Mouse (Mus musculus) limb, embryonic 10.5 days (tissue): ENCODE measurements around the gene Ppp4c. TPM values are rescaled to one million over a fixed set of nuclear protein-coding genes. Genes with fewer than 3 reads are reported as not detected.
"Not testable (repeated sequence)": the region's sequence is repeated elsewhere in the genome, so short reads cannot be mapped to it uniquely, and the experiment has no call there.

Experiments used
- DNase-seq: peaks from one replicate; pipeline ENCODE4 v3.0.0-alpha.2; 2017; ENCODE audit warnings: low spot score
- H3K27ac ChIP-seq: fragments of 300-500 bp; sonication (generic); 2 replicates; pipeline ENCODE4 v1.5.1; 2016; ENCODE audit warnings: mild to moderate bottlenecking
- H3K27me3 ChIP-seq: fragments of 300-500 bp; sonication (generic); 2 replicates; pipeline ENCODE4 v1.6.1; 2016; ENCODE audit warnings: low read depth, mild to moderate bottlenecking; ENCODE audit not compliant: poor library complexity, severe bottlenecking
- H3K36me3 ChIP-seq: fragments of 300-500 bp; sonication (generic); 2 replicates; pipeline ENCODE4 v1.6.1; 2016; ENCODE audit warnings: mild to moderate bottlenecking, moderate library complexity
- H3K4me1 ChIP-seq: fragments of 300-500 bp; sonication (generic); 2 replicates; pipeline ENCODE4 v1.6.1; 2016
- H3K4me3 ChIP-seq: fragments of 300-500 bp; sonication (generic); 2 replicates; pipeline ENCODE4 v1.5.1; 2016; ENCODE audit warnings: mild to moderate bottlenecking, moderate library complexity
- H3K9me3 ChIP-seq: fragments of 300-500 bp; sonication (generic); replicated peaks from 2 replicates; pipeline ENCODE4 v1.6.1; 2016; ENCODE audit warnings: mild to moderate bottlenecking
- WGBS: fragments of 180-500 bp; shearing (Covaris S2); methylation state at CpG from one replicate; pipeline ENCODE4 v1.1.7; 2016; 5-methylcytosine and 5-hydroxymethylcytosine counted together
- polyA plus RNA-seq: library from polyadenylated mRNA; unstranded; fragments of >200 nt; fragmentation: Nextera tagmentation; extraction: Ambion mirVana; gene quantifications from 2 replicates; pipeline ENCODE4 v1.2.1, GENCODE M21; 2016

The Ppp4c gene
- polyA plus RNA-seq, 1 experiment from 2014 or later, result 450 TPM

DNA sequence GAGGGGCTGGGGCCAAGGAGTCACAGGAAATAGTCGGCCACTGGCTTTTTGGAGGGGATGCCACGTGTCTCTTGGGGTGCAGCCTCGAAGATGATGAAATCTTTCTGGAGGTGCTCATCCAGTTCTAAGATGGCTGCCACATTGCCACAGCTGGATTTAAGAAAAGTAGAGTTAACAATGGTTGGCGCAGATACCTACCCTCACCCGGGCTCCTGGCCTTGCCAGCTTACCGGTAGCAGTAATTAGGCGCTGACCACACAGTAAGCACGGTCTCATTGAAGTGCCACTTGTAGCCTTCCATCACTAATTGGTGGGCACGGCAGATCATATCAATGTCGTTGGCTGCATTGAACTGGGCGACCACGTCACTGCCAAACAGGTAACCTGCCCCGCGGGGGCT is 6.2 kb downstream of the Ppp4c start:
- H3K36me3 ChIP-seq, result peaks cover 83% of the 10 kb centered on the region
- 91% methylated on average over 14 of the region's 14 CpGs for WGBS

GRCm38 (mm10) chr7:126785056-126785455 is 7.2 kb downstream of the Ppp4c start:
- H3K36me3 ChIP-seq, result peaks cover 73% of the 10 kb centered on the region
- H3K4me3 ChIP-seq, result no peak overlapping the region
- no peak for DNase-seq
- H3K27me3 ChIP-seq, result no peaks in the 10 kb centered on the region
- no peaks in the 10 kb centered on the region for H3K9me3 ChIP-seq
- 41% methylated on average over 4 of the region's 4 CpGs for WGBS
- peaks cover 31% of the 10 kb centered on the region for H3K4me1 ChIP-seq
- H3K27ac ChIP-seq, result no peak overlapping the region

More for the DNA sequence above, 6.2 kb downstream of the Ppp4c start:
- DNase-seq, result no peak
- H3K27me3 ChIP-seq, result no peaks in the 10 kb centered on the region
- H3K4me1 ChIP-seq, result peaks cover 29% of the 10 kb centered on the region
- no peak overlapping the region for H3K4me3 ChIP-seq
- H3K9me3 ChIP-seq, result no peaks in the 10 kb centered on the region
- H3K27ac ChIP-seq, result no peak overlapping the region

GRCm38 (mm10) chr7:126784469-126784868 is 7.8 kb downstream of the Ppp4c start:
- Histone ChIP-seq H3K4me1 (peaks cover 37% of the 10 kb centered on the region), H3K27me3 (no peaks in the 10 kb centered on the region), H3K9me3 (no peaks in the 10 kb centered on the region), H3K36me3 (peaks cover 67% of the 10 kb centered on the region), H3K4me3 (no peak overlapping the region), H3K27ac (no peak overlapping the region)
- WGBS, result 70% methylated on average over 7 of the region's 7 CpGs
- no peak for DNase-seq

DNA sequence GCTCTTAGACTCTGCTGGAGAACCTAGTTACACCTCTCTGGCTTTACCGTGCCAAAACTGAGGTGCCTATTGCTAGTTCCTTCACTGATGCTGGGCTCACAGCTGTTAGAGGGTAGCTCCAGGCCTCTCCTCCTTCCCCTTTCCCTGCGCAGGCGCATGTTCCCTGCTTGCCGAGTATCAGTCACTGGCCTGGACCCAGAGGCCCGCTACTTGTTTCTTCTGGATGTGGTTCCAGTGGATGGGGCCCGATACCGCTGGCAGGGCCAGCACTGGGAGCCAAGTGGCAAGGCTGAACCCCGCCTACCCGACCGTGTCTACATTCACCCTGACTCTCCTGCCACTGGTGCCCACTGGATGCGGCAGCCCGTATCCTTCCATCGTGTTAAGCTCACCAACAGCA is 9.6 kb downstream of the Ppp4c start:
- Histone ChIP-seq H3K36me3 (peaks cover 60% of the 10 kb centered on the region), H3K27me3 (no peaks in the 10 kb centered on the region), H3K27ac (no peak overlapping the region), H3K4me1 (peaks cover 47% of the 10 kb centered on the region), H3K4me3 (no peak overlapping the region), H3K9me3 (no peaks in the 10 kb centered on the region)
- 79% methylated on average over 13 of the region's 13 CpGs for WGBS
- no peak for DNase-seq

DNA sequence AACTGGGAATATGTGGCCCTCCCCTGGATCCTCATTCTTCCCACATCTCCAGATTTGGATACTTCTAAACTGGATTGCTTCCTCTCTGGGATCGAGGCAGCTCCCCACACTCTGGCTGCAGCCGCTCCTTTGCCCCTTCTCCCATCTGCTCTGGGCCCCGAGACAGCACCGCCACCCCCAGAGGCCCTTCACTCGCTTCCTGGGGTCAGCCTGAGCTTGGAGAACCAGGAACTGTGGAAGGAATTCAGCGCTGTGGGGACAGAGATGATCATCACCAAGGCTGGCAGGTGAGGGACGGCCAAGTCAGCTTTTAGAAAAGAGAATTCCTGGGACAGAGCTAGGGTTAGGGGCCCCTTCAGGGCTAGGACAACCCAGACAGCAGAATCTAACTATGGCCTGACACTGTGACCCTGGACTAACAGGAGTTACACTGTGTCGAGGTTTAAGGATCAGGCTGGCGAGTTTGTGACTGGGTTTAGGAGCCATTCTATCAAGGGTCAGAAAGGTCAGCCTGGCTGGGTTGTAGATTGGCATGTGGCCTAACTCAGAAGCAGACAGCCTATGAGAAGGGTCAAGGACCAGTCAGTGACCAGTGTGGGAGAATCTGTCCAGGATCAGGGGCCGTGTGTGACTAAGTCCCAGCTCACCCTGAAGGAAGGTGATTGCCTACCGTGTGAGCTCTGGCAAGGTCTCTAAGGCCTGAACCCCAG is 10.5 kb downstream of the Ppp4c start:
- no peaks in the 10 kb centered on the region for H3K9me3 ChIP-seq
- H3K27me3 ChIP-seq, result no peaks in the 10 kb centered on the region
- peaks cover 52% of the 10 kb centered on the region for H3K36me3 ChIP-seq
- DNase-seq, result no peak
- 23% methylated on average over 11 of the region's 11 CpGs for WGBS
- peak overlapping the region; percentile 57 for H3K4me3 ChIP-seq
- H3K4me1 ChIP-seq, result peaks cover 56% of the 10 kb centered on the region
- H3K27ac ChIP-seq, result peak overlapping the region; percentile 82

DNA sequence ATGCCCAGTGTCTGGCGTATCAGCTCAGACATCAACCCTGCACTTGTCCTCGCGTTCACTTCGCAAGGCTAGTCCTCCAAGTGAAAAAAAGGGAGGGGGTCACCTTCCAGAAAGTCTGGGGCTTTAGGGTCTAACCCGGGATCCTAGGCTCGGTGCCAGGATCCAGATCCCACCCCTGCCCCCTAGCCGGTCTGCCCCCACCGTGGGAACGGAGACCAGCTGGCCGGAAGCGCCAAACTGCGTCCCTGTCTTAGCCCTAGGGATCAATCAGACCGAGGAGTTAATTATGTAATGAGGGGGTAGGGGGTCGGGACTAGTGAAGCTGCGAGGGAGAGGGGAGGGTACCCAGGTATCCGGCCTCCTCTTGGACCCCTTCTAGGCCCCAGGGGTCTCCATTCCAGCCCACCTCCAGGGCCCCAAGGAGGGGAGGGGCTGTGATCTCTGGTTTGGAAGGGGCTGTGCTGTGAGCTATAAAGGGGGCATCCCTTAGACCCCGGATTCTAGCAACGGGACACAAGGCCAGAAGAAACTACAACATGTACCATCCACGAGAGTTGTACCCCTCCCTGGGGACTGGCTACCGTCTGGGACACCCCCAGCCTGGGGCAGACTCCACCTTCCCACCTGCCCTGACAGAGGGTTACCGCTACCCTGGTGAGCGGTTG is 11.2 kb downstream of the Ppp4c start, which contains the start of gene Tbx6:
Gene Tbx6, plus strand, starts transcription at position 513 of the 665 bp plus-strand sequence.
- peak; percentile 61 for DNase-seq
- Histone ChIP-seq H3K4me3 (peak within 1 kb of the TSS; percentile 57), H3K36me3 (peaks cover 44% of the 10 kb centered on the region), H3K9me3 (no peaks in the 10 kb centered on the region), H3K27ac (peak within 1 kb of the TSS; percentile 82), H3K27me3 (no peaks in the 10 kb centered on the region), H3K4me1 (peaks cover 63% of the 10 kb centered on the region)
- WGBS, result 5% methylated on average over 22 of the region's 22 CpGs

GRCm38 (mm10) chr7:126779983-126780970 is 12.0 kb downstream of the Ppp4c start:
- peak overlapping the region; percentile 57 for H3K4me3 ChIP-seq
- peak; percentile 97 for DNase-seq
- H3K9me3 ChIP-seq, result no peaks in the 10 kb centered on the region
- under 1% methylated on average over 21 of the region's 21 CpGs for whole genome bisulfite sequencing
- peak overlapping the region; percentile 82 for H3K27ac ChIP-seq
- H3K27me3 ChIP-seq, result no peaks in the 10 kb centered on the region
- peaks cover 39% of the 10 kb centered on the region for H3K36me3 ChIP-seq
- H3K4me1 ChIP-seq, result peaks cover 71% of the 10 kb centered on the region

GRCm38 (mm10) chr7:126779101-126779500 is 13.2 kb downstream of the Ppp4c start:
- H3K9me3 ChIP-seq, H3K4me3 ChIP-seq, DNase-seq, H3K27me3 ChIP-seq, H3K27ac ChIP-seq: not testable (repeated sequence)
- Histone ChIP-seq H3K36me3 (peaks cover 28% of the 10 kb centered on the region), H3K4me1 (peaks cover 71% of the 10 kb centered on the region)
- WGBS, result 90% methylated on average over 7 of the region's 7 CpGs

DNA sequence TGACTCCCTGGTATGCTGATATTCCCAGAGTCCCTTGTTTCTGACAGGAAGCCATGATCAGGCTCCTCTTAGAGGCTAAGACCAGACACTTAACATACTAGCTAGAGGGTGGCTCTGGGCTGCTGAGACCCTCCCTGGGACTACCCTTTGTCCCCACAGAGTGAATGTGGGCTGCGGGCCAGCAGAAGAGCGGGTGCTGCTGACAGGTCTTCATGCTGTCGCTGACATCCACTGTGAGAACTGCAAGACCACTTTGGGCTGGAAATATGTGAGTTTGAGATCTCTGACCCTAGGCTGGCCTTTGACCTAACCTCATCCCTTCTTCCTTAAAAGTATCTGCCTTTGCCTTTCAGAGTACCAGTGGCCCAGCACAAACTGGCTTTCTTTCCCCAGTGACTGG is 14.1 kb downstream of the Ppp4c start:
- WGBS, result 88% methylated on average over 3 of the region's 3 CpGs

DNA sequence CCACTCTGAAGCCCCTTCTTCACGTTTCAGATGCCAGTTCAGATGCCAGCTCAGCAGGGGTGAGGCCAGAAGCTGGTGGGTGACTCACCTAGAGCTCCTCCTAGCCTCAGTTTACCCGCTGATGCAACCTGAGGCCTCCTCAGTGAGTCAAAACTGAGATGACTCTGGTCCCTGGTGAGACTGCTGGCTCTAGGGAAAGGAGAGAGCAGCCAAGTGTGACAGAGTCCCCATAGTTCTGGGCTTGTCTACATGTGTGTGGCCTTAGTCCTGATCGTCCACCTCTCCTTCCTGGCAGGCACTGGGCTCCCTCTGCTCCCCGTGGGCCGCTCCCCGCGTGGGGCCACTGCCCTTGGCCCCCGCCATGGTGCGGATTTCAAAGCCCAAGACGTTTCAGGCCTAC is 14.8 kb downstream of the Ppp4c start:
- no peaks in the 10 kb centered on the region for H3K27me3 ChIP-seq
- no peaks in the 10 kb centered on the region for H3K9me3 ChIP-seq
- no peak for DNase-seq
- peak overlapping the region; percentile 88 for H3K4me3 ChIP-seq
- peak overlapping the region; percentile 96 for H3K27ac ChIP-seq
- H3K4me1 ChIP-seq, result peaks cover 63% of the 10 kb centered on the region
- peaks cover 26% of the 10 kb centered on the region for H3K36me3 ChIP-seq
- 47% methylated on average over 10 of the region's 10 CpGs for WGBS

More for the DNA sequence above, 14.1 kb downstream of the Ppp4c start:
- Histone ChIP-seq H3K27ac (peak overlapping the region; percentile 96; the same call in 1 of the 2 replicates), H3K9me3 (no peaks in the 10 kb centered on the region), H3K4me3 (peak overlapping the region; percentile 88; the same call in 1 of the 2 replicates), H3K27me3 (no peaks in the 10 kb centered on the region), H3K36me3 (peaks cover 26% of the 10 kb centered on the region), H3K4me1 (peaks cover 70% of the 10 kb centered on the region)
- no peak for DNase-seq

GRCm38 (mm10) chr7:126776598-126777057 is 15.7 kb downstream of the Ppp4c start, which contains the start of gene Ypel3:
Ypel3 (plus strand) TSS chr7:126776955.
- under 1% methylated on average over 36 of the region's 37 CpGs for WGBS
- peaks cover 55% of the 10 kb centered on the region for H3K4me1 ChIP-seq
- peak within 1 kb of the TSS; percentile 96 for H3K27ac ChIP-seq
- H3K4me3 ChIP-seq, result peak within 1 kb of the TSS; percentile 88
- H3K36me3 ChIP-seq, result peaks cover 33% of the 10 kb centered on the region
- no peaks in the 10 kb centered on the region for H3K27me3 ChIP-seq
- DNase-seq, result peak; percentile 93
- H3K9me3 ChIP-seq, result no peaks in the 10 kb centered on the region

DNA sequence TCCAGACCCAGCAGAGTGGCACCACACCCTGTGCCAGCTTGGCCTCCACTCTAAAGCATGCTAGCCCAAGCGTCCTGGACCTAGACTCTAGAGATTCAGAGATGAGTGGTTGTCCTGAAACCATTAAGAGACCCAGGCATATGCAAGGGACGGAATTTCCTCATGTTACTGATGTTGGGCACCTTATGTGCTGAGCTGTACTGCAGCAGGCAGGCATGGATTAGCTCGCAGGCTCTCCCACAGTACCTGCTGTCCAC is 16.4 kb downstream of the Ppp4c start:
- peaks cover 48% of the 10 kb centered on the region for H3K4me1 ChIP-seq
- peak overlapping the region; percentile 88 for H3K4me3 ChIP-seq
- peaks cover 39% of the 10 kb centered on the region for H3K36me3 ChIP-seq
- H3K27me3 ChIP-seq, result no peaks in the 10 kb centered on the region
- H3K9me3 ChIP-seq, result no peaks in the 10 kb centered on the region
- peak overlapping the region; percentile 96 for H3K27ac ChIP-seq
- 67% methylated on average over 3 of the region's 3 CpGs for WGBS
- DNase-seq, result no peak
